Mouse (Mus musculus): ENCODE results near the gene Pard3b. TPM values are rescaled to one million over a fixed set of nuclear protein-coding genes. Genes with fewer than 3 reads are reported as not detected.

The Pard3b gene
- polyA plus RNA-seq, 1 experiment from 2014 or later = 20.4 TPM

- WGBS = 84% methylated on average over 6 of the region's 6 CpGs
- H3K27ac ChIP-seq = no peak overlapping the region
- H3K4me1 ChIP-seq = no peaks in the 10 kb centered on the region
- no peaks in the 10 kb centered on the region for H3K9me3 ChIP-seq (replicated peaks)
- ATAC-seq (replicated peaks; ENCODE audit: low FRiP score) = no peak
- H3K27me3 ChIP-seq = no peaks in the 10 kb centered on the region
- no peak overlapping the region for H3K4me3 ChIP-seq (replicated peaks)
- H3K9ac ChIP-seq = no peak overlapping the region
- H3K4me2 ChIP-seq = no peak overlapping the region
- H3K36me3 ChIP-seq = no peaks in the 10 kb centered on the region
These were observed 241.3 kb downstream of the Pard3b start for GRCm38 (mm10) chr1:61879706-61880470.

GRCm38 (mm10) chr1:61896048-61896447, 257.4 kb downstream of the Pard3b start:
- H3K36me3 ChIP-seq = no peaks in the 10 kb centered on the region
- H3K4me2 ChIP-seq = no peak overlapping the region
- no peak overlapping the region for H3K9ac ChIP-seq
- H3K9me3 ChIP-seq (replicated peaks) = no peaks in the 10 kb centered on the region
- no peak overlapping the region for H3K4me3 ChIP-seq (replicated peaks)
- no peaks in the 10 kb centered on the region for H3K4me1 ChIP-seq
- no peaks in the 10 kb centered on the region for H3K27me3 ChIP-seq
- ATAC-seq (replicated peaks; ENCODE audit: low FRiP score) = no peak
- WGBS = 85% methylated on average over 4 of the region's 4 CpGs
- no peak overlapping the region for H3K27ac ChIP-seq

DNA sequence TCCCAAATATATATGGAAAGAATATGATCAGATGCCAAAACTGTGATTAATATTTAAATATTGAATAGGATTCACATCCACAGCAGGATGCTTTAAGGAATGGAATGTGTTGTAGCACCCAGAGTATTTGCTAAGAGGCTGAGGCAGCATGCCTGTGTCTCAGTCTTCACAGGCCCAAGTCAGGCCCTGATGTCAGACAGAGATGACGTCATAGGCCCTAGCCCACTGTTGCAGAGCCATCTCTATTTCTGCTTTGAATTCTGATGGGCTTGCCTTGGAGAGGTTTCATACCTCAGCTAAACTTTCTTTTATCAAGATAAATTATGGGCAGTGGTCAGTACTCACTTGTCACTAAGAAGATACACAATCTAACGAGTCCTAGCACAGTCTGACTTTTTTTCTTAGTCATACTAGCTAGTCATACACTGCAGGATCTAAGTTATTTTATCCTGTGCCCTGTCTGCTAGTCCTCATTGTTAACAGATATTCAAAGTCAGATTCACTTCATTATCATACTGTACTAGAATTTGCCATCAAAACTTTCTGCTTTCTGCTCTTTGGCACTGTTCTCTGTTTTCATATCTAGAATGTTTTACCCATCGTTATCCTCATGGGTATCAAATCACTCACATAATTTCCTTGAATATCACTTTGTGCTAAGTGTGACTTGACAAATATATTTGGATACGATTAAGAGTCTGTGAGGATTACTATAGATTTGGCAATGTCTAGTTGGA, 264.8 kb downstream of the Pard3b start:
- no peak for ATAC-seq (replicated peaks; ENCODE audit: low FRiP score)
- Histone ChIP-seq H3K27me3 (no peaks in the 10 kb centered on the region), H3K9me3 (replicated peaks) (no peaks in the 10 kb centered on the region), H3K27ac (no peak overlapping the region), H3K9ac (no peak overlapping the region), H3K36me3 (no peaks in the 10 kb centered on the region), H3K4me2 (no peak overlapping the region), H3K4me3 (replicated peaks) (no peak overlapping the region), H3K4me1 (no peaks in the 10 kb centered on the region)
- 77% methylated on average over 4 of the region's 4 CpGs for WGBS

GRCm38 (mm10) chr1:61904036-61904435, 265.4 kb downstream of the Pard3b start:
- ATAC-seq (replicated peaks; ENCODE audit: low FRiP score) = no peak
- WGBS = 76% methylated on average over 4 of the region's 4 CpGs

DNA sequence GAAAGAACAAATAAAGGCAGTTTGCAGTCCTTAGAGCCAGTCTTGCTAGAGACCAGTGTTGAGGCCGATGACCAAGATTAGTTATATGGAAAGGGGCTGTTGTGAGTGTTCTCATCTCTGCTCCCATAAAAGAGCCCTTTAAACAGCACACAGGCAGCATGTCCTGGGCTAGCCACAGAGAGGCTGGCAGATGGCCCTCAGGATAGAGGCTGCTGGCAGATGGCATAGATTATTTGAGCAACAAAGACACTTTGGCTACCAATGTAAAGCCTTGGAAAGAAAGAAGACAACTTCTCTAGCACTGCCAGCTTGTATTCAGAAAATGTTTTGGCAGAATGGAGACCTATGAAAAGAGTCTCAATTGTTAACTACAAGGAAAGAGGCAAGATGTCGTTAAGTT, 274.3 kb downstream of the Pard3b start:
- no peaks in the 10 kb centered on the region for H3K27me3 ChIP-seq
- ATAC-seq (replicated peaks; ENCODE audit: low FRiP score) = no peak
- no peaks in the 10 kb centered on the region for H3K36me3 ChIP-seq
- H3K9ac ChIP-seq = no peak overlapping the region
- no peak overlapping the region for H3K27ac ChIP-seq
- no peaks in the 10 kb centered on the region for H3K9me3 ChIP-seq (replicated peaks)
- no peaks in the 10 kb centered on the region for H3K4me1 ChIP-seq
- H3K4me3 ChIP-seq (replicated peaks) = no peak overlapping the region
- no peak overlapping the region for H3K4me2 ChIP-seq
- WGBS = 43% methylated on average over 2 of the region's 2 CpGs

More at GRCm38 (mm10) chr1:61904036-61904435, 265.4 kb downstream of the Pard3b start:
- no peak overlapping the region for H3K4me3 ChIP-seq (replicated peaks)
- no peak overlapping the region for H3K27ac ChIP-seq
- no peak overlapping the region for H3K4me2 ChIP-seq
- no peak overlapping the region for H3K9ac ChIP-seq
- no peaks in the 10 kb centered on the region for H3K4me1 ChIP-seq
- no peaks in the 10 kb centered on the region for H3K27me3 ChIP-seq
- no peaks in the 10 kb centered on the region for H3K36me3 ChIP-seq
- H3K9me3 ChIP-seq (replicated peaks) = no peaks in the 10 kb centered on the region

DNA sequence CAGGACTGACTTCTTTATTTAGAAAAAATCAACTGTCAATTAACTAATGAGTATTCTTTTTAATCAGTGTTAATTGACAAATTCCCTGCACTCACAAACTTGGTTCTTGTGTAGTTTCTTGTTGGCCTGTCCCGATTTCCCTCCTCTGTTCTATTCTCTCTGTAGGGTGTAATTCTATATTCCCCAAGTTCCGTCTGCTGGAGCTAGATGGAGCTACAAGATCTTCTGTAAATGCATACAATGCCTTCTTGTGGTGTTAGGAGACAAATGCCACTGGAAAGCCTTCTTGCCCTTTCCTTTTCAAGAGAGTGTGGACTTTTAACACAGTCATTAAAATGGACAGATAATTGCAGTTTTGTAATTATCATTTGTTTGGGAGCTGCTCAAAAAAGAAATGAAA, 286.3 kb downstream of the Pard3b start:
- Histone ChIP-seq H3K27ac (no peak overlapping the region), H3K4me2 (no peak overlapping the region), H3K36me3 (no peaks in the 10 kb centered on the region), H3K4me3 (replicated peaks) (no peak overlapping the region), H3K9ac (no peak overlapping the region), H3K4me1 (peaks cover 5% of the 10 kb centered on the region; the same call in 1 of the 2 replicates), H3K9me3 (replicated peaks) (no peaks in the 10 kb centered on the region), H3K27me3 (no peaks in the 10 kb centered on the region)
- WGBS = 13% methylated on average over 2 of the region's 2 CpGs
- ATAC-seq (replicated peaks; ENCODE audit: low FRiP score) = 0 out of 2 replicates have a peak, but pooled peaks have one; percentile 60

- Histone ChIP-seq H3K36me3 (no peaks in the 10 kb centered on the region), H3K27ac (no peak overlapping the region), H3K4me3 (replicated peaks) (no peak overlapping the region), H3K27me3 (no peaks in the 10 kb centered on the region), H3K4me1 (peaks cover 5% of the 10 kb centered on the region; the same call in 1 of the 2 replicates), H3K9ac (no peak overlapping the region), H3K9me3 (replicated peaks) (no peaks in the 10 kb centered on the region), H3K4me2 (no peak overlapping the region)
- 72% methylated on average over 5 of the region's 5 CpGs for WGBS
- ATAC-seq (replicated peaks; ENCODE audit: low FRiP score) = no peak
These were observed 286.9 kb downstream of the Pard3b start for GRCm38 (mm10) chr1:61925541-61925940.

- Histone ChIP-seq H3K36me3 (no peaks in the 10 kb centered on the region), H3K27me3 (no peaks in the 10 kb centered on the region), H3K9ac (no peak overlapping the region), H3K4me1 (peaks cover 5% of the 10 kb centered on the region; the same call in 1 of the 2 replicates), H3K4me3 (replicated peaks) (no peak overlapping the region), H3K9me3 (replicated peaks) (no peaks in the 10 kb centered on the region), H3K27ac (no peak overlapping the region), H3K4me2 (no peak overlapping the region)
- WGBS = 64% methylated on average over 7 of the region's 7 CpGs
- ATAC-seq (replicated peaks; ENCODE audit: low FRiP score) = no peak
These were observed 289.6 kb downstream of the Pard3b start for GRCm38 (mm10) chr1:61928131-61928761.

DNA sequence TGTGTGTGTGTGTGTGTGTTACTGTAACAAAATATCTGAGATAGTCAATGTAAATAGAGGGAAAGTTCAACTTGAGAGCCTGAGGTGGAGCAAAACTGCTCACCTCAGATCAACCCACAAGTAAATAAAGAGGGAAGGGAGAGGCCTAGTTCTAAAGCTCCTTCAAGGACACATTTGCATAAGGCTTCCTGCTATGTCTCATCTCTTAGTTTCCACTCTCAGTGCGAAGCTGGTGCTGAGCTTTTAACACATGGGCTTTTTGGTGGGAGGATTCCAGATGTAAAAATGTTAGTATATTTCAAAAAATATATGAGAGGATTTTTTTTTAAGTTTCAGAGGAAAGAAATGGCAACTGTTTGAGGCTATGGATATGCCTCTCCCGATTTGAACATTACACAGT, 294.9 kb downstream of the Pard3b start:
- Histone ChIP-seq H3K4me1 (no peaks in the 10 kb centered on the region), H3K9me3 (replicated peaks) (no peaks in the 10 kb centered on the region), H3K9ac (no peak overlapping the region), H3K36me3 (no peaks in the 10 kb centered on the region), H3K4me2 (no peak overlapping the region), H3K27me3 (no peaks in the 10 kb centered on the region), H3K4me3 (replicated peaks) (no peak overlapping the region), H3K27ac (no peak overlapping the region)
- ATAC-seq (replicated peaks; ENCODE audit: low FRiP score) = no peak
- 90% methylated on average over 2 of the region's 2 CpGs for WGBS

- Histone ChIP-seq H3K4me1 (no peaks in the 10 kb centered on the region), H3K27ac (no peak overlapping the region), H3K4me3 (replicated peaks) (no peak overlapping the region), H3K27me3 (no peaks in the 10 kb centered on the region), H3K36me3 (no peaks in the 10 kb centered on the region), H3K4me2 (no peak overlapping the region), H3K9me3 (replicated peaks) (no peaks in the 10 kb centered on the region), H3K9ac (no peak overlapping the region)
- no peak for ATAC-seq (replicated peaks; ENCODE audit: low FRiP score)
- WGBS = 89% methylated on average over 4 of the region's 4 CpGs
These were observed 296.1 kb downstream of the Pard3b start for GRCm38 (mm10) chr1:61934760-61935159.

GRCm38 (mm10) chr1:61939882-61940281, 301.3 kb downstream of the Pard3b start:
- no peaks in the 10 kb centered on the region for H3K9me3 ChIP-seq (replicated peaks)
- H3K27me3 ChIP-seq = no peaks in the 10 kb centered on the region
- no peak overlapping the region for H3K9ac ChIP-seq
- no peak for ATAC-seq (replicated peaks; ENCODE audit: low FRiP score)
- H3K36me3 ChIP-seq = no peaks in the 10 kb centered on the region
- H3K4me3 ChIP-seq (replicated peaks) = no peak overlapping the region
- H3K4me2 ChIP-seq = no peak overlapping the region
- H3K4me1 ChIP-seq = no peaks in the 10 kb centered on the region
- no peak overlapping the region for H3K27ac ChIP-seq
- 68% methylated on average over 10 of the region's 10 CpGs for WGBS

DNA sequence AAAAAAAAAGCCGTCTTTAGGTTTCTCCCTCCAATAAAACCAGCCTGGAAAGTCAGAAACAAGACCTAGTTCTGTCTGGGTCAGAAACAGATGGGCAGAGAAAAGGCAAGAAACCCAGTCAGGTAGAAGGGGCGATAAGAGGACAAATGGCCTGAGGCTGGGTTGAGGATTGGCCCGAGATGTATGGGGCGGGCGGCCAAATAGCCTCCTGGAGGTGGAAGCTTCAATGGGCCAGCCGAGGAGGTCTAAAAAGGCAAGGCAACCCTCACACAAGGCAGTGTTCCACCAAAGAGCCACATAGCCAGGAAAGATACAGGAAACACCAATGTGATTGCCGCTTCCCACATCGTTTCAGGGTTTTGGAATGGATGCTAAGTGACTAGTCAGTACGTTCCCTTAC, 322.9 kb downstream of the Pard3b start:
- Histone ChIP-seq H3K27ac (no peak overlapping the region), H3K4me3 (replicated peaks) (no peak overlapping the region), H3K4me2 (no peak overlapping the region), H3K9ac (no peak overlapping the region), H3K9me3 (replicated peaks) (no peaks in the 10 kb centered on the region), H3K27me3 (no peaks in the 10 kb centered on the region), H3K4me1 (no peaks in the 10 kb centered on the region), H3K36me3 (no peaks in the 10 kb centered on the region)
- no peak for ATAC-seq (replicated peaks; ENCODE audit: low FRiP score)
- 77% methylated on average over 9 of the region's 9 CpGs for WGBS
